ENCODE assay signal across 1 mouse cellular context in genomic region chr10:128194024-128194550, GRCm38 (mm10).
TF ChIP-seq lines count a peak whose summit lies in the region.

Gls2 (plus strand) TSS chr10:128194457.

TF ChIP-seq in CH12.LX, 34 proteins besides CTCF, POLR2A, EP300 and RAD21 (continued from another document):
- TF ChIP-seq USF1 (IDR thresholded peaks at IDR 0.05; ENCODE audit: low read depth, low read length): no peak
- TF ChIP-seq UBTF (IDR thresholded peaks at IDR 0.05; ENCODE audit: low read depth, low read length): peak; percentile 15; the same call in 1 of the 2 replicates
- TF ChIP-seq HCFC1 (IDR thresholded peaks at IDR 0.05; ENCODE audit: low read depth, low read length): no peak
- no peak for TF ChIP-seq MEF2A (IDR thresholded peaks at IDR 0.05; ENCODE audit: borderline replicate concordance, low read depth, low read length)
- TF ChIP-seq TCF12 (IDR thresholded peaks at IDR 0.05; ENCODE audit: low read depth, low read length): peak; percentile 61
- no peak for TF ChIP-seq KAT2A (IDR thresholded peaks at IDR 0.05; ENCODE audit: insufficient replicate concordance, low read length)
- TF ChIP-seq ZNF384 (IDR thresholded peaks at IDR 0.05; ENCODE audit: low read depth, low read length): no peak
- TF ChIP-seq MYC (IDR thresholded peaks at IDR 0.05; ENCODE audit: low read depth, low read length): no peak
- TF ChIP-seq RCOR1 (conservative IDR thresholded peaks at IDR 0.05; ENCODE audit: low read depth, low read length): no peak
- no peak for TF ChIP-seq MAZ (IDR thresholded peaks at IDR 0.05; ENCODE audit: low read depth, low read length)
- peak; percentile 67 for TF ChIP-seq MAX (IDR thresholded peaks at IDR 0.05; ENCODE audit: low read length)
- no peak for TF ChIP-seq ZC3H11A (IDR thresholded peaks at IDR 0.05; ENCODE audit: low read depth, low read length)
- TF ChIP-seq BHLHE40 (IDR thresholded peaks at IDR 0.05; ENCODE audit: low read depth, low read length): no peak
- no peak for TF ChIP-seq JUND (conservative IDR thresholded peaks at IDR 0.05; ENCODE audit: low read depth, low read length)
- peak; percentile 44; the same call in 1 of the 2 replicates for TF ChIP-seq NELFE (IDR thresholded peaks at IDR 0.05; ENCODE audit: low read depth, low read length)
- TF ChIP-seq GABPA (IDR thresholded peaks at IDR 0.05; ENCODE audit: insufficient replicate concordance, low read depth, low read length): no peak
- peak; percentile 32; the same call in 1 of the 2 replicates for TF ChIP-seq E2F4 (IDR thresholded peaks at IDR 0.05; ENCODE audit: insufficient replicate concordance, low read depth, low read length)
- no peak for TF ChIP-seq MAFK (IDR thresholded peaks at IDR 0.05; ENCODE audit: insufficient replicate concordance, low read length)
- TF ChIP-seq NRF1 (IDR thresholded peaks at IDR 0.05; ENCODE audit: low read depth, low read length): peak; percentile 57
- no peak for TF ChIP-seq CHD2 (IDR thresholded peaks at IDR 0.05; ENCODE audit: low read length)
- no peak for TF ChIP-seq SMC3 (IDR thresholded peaks at IDR 0.05; ENCODE audit: low read depth, low read length)
- TF ChIP-seq TBP (conservative IDR thresholded peaks at IDR 0.05; ENCODE audit: low read depth, low read length): no peak
